Mouse (Mus musculus): ENCODE measurements around the gene Hid1.

The Hid1 gene

GRCm38 (mm10) chr11:115374695-115375425, 7.3 kb upstream of the Hid1 start:
- no peak for DNase-seq (ENCODE audit: low spot score)

- peak; percentile 67 for DNase-seq (ENCODE audit: low spot score)
Observed at GRCm38 (mm10) chr11:115373805-115374694, 6.5 kb upstream of the Hid1 start.

- no peak for DNase-seq (ENCODE audit: low spot score)
Observed at GRCm38 (mm10) chr11:115372737-115373136, 5.2 kb upstream of the Hid1 start.

- no peak for DNase-seq (ENCODE audit: low spot score)
Observed at GRCm38 (mm10) chr11:115372015-115372414, 4.5 kb upstream of the Hid1 start.

- no peak for DNase-seq (ENCODE audit: low spot score)
Observed at GRCm38 (mm10) chr11:115371354-115371753, 3.8 kb upstream of the Hid1 start.

GRCm38 (mm10) chr11:115370368-115370767, 2.8 kb upstream of the Hid1 start:
- no peak for DNase-seq (ENCODE audit: low spot score)

- DNase-seq (ENCODE audit: low spot score) = no peak
Observed at GRCm38 (mm10) chr11:115366706-115367394, 706 bp downstream of the Hid1 start.

- DNase-seq (ENCODE audit: low spot score) = no peak
Observed at GRCm38 (mm10) chr11:115366039-115366705, 1.4 kb downstream of the Hid1 start.

- DNase-seq (ENCODE audit: low spot score) = no peak
Observed at GRCm38 (mm10) chr11:115364136-115364535, 3.4 kb downstream of the Hid1 start.

- DNase-seq (ENCODE audit: low spot score) = no peak
Observed at GRCm38 (mm10) chr11:115359726-115360125, 7.8 kb downstream of the Hid1 start.

- DNase-seq (ENCODE audit: low spot score) = no peak
Observed at GRCm38 (mm10) chr11:115359293-115359692, 8.3 kb downstream of the Hid1 start.

- DNase-seq (ENCODE audit: low spot score) = peak; percentile 87
Observed at GRCm38 (mm10) chr11:115358468-115358867, 9.1 kb downstream of the Hid1 start.

GRCm38 (mm10) chr11:115354183-115354582, 13.4 kb downstream of the Hid1 start:
- DNase-seq (ENCODE audit: low spot score) = peak; percentile 95

- no peak for DNase-seq (ENCODE audit: low spot score)
Observed at GRCm38 (mm10) chr11:115353375-115353774, 14.2 kb downstream of the Hid1 start.

- DNase-seq (ENCODE audit: low spot score) = no peak
Observed at GRCm38 (mm10) chr11:115349976-115350375, 17.6 kb downstream of the Hid1 start.

GRCm38 (mm10) chr11:115348681-115349248, 18.8 kb downstream of the Hid1 start:
- DNase-seq (ENCODE audit: low spot score) = no peak

- DNase-seq (ENCODE audit: low spot score) = no peak
Observed at GRCm38 (mm10) chr11:115345515-115345914, 22.0 kb downstream of the Hid1 start.

- DNase-seq (ENCODE audit: low spot score) = no peak
Observed at GRCm38 (mm10) chr11:115344967-115345366, 22.6 kb downstream of the Hid1 start.

GRCm38 (mm10) chr11:115341866-115342265, 25.7 kb downstream of the Hid1 start:
- no peak for DNase-seq (ENCODE audit: low spot score)

GRCm38 (mm10) chr11:115341246-115341645, 26.3 kb downstream of the Hid1 start:
- DNase-seq (ENCODE audit: low spot score) = no peak

GRCm38 (mm10) chr11:115337826-115338225, 29.7 kb downstream of the Hid1 start:
- DNase-seq (ENCODE audit: low spot score) = no peak

- DNase-seq (ENCODE audit: low spot score) = no peak
Observed at GRCm38 (mm10) chr11:115337350-115337749, 30.2 kb downstream of the Hid1 start.
